Mouse (Mus musculus) embryonic stem cell, embryonic (primary cell): ENCODE measurements at regions not wholly inside any gene's neighbourhood (a gene's known extent, or its start where the extent isn't known, plus 50 kb on each side); places are given as distances from the start of the nearest gene placed in this dataset.

Experiments used
- CTCF ChIA-PET, 4 experiments: fragments of 300-600 bp in 2 of 4; fragments of 350-600 bp in 2 of 4; sonication (Branson Sonifier 250); formaldehyde crosslinking; loops; one replicate each; lab custom pipeline; 2022; ENCODE audit warnings: inconsistent platforms in 2 of 4; lab: Charles Lee
- POLR2A ChIA-PET, 4 experiments: fragments of 300-600 bp in 2 of 4; fragments of 350-600 bp in 2 of 4; sonication (Branson Sonifier 250); formaldehyde crosslinking; loops; one replicate each; lab custom pipeline; 2022; ENCODE audit warnings: antibody characterized with exemption in 4 of 4, inconsistent platforms in 1 of 4; lab: Charles Lee

DNA sequence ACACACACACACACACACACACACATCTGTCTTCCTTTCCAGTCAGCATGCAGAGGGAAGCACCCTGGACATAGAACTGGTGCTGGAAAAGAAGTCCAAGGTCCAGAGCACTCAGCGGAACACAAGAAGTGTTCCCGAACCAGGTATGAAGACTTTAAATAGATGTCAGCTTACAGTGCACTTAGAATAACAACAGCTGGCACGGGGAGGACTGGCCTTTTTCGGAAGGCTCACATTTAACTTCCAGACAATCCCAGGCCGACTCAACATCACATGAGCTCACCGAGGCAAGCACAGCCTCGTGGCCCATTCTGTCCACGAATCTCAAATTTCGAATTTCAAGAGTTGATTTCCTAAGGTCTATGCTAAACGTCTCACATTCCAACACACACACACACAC is 70.9 kb upstream of the Slc25a33 start:
- POLR2A ChIA-PET: interaction anchor here in 3 of 4 experiments (0.5 to 1.1 kb wide), 11 partner anchors 9 to 228 kb away, joined by 3 to 9 read pairs (median 3); partner anchors contain the start of gene Spsb1 (in 1 of the 3)
- CTCF ChIA-PET: interaction anchor here in 2 of 4 experiments (0.5 to 1.0 kb wide), 5 partner anchors 9 to 998 kb away, joined by 3 to 5 read pairs (median 4); no protein-coding TSS in a partner anchor

DNA sequence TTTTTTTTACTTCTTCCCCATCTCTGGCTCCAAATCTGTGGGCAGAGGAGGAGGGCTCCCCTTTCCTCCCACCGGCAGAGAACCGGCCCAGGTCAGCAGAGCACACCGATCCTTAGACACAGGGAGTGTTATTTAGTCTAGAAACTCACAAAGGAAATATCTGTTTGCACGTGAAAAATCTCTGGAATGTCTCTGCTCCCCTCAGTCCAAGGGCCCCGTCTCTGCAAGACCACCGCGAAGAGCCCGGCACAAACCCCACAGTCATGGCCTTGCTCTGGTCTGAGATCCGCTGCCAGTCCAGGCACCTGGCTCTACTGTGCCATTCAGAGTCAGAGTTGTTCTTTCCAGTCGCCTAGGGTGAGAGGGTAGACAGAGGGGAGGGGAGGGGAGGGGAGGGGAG is 69.7 kb upstream of the Slc25a33 start:
- POLR2A ChIA-PET: no interaction called here
- CTCF ChIA-PET: no interaction called here

DNA sequence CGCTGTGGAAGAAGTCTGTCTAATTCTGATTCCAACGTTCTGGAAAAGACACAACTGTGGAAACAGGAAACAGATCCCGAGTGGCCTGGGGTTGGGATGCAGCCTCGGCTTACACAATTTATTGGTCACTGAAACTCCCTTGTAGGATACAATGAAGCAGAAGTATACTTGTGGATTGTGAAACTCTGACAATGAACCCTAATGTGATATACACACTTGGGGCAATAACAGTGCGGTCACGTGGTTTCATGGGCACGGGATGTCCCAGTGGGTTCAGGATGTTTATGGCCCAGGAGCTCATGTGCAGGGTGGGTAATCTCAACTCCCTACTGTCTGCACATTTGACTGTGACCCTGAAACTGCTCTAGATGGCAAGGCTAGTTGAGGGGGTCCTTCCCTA is 68.8 kb upstream of the Slc25a33 start:
- ChIA-PET CTCF (interaction anchor here in 1 of 4 experiments (0.6 kb wide), 1 partner anchor 13 kb away, joined by 3 read pairs; no protein-coding TSS in a partner anchor), POLR2A (no interaction called here)

DNA sequence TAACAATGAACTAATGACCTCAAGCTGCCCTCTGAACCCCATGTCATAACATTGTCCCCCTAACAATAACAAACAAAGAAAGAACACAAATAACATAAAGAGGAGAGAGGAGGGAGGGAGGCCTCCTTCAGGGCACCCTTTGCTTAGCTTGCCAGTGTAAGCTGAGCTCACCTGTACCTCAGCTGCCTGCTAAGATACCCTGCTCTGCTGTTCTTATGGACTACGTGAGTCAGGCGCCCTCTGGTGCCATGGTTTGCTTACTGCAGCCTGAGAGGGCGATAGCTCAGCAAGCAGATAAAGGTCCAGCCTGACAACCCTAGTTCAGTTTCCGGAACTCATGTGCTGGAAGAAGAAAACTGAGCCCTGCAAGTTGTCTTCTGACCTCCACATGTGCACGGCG is 67.8 kb upstream of the Slc25a33 start:
- POLR2A ChIA-PET: interaction anchor here in 3 of 4 experiments (0.5 to 2.3 kb wide), 34 partner anchors 8 to 245 kb away, joined by 3 to 15 read pairs (median 4); partner anchors contain the start of genes Gpr157 (in 1 of the 3), Spsb1 (in 1 of the 3) and Tmem201 (in 1 of the 3)
- CTCF ChIA-PET: interaction anchor here (0.5 to 2.8 kb wide), 97 partner anchors 8 to 698 kb away, joined by 3 to 26 read pairs (median 4); partner anchors contain the start of genes Spsb1 (in 2 of the 4), Gpr157 (in 1 of the 4), H6pd (in 1 of the 4) and Tmem201 (in 1 of the 4)

DNA sequence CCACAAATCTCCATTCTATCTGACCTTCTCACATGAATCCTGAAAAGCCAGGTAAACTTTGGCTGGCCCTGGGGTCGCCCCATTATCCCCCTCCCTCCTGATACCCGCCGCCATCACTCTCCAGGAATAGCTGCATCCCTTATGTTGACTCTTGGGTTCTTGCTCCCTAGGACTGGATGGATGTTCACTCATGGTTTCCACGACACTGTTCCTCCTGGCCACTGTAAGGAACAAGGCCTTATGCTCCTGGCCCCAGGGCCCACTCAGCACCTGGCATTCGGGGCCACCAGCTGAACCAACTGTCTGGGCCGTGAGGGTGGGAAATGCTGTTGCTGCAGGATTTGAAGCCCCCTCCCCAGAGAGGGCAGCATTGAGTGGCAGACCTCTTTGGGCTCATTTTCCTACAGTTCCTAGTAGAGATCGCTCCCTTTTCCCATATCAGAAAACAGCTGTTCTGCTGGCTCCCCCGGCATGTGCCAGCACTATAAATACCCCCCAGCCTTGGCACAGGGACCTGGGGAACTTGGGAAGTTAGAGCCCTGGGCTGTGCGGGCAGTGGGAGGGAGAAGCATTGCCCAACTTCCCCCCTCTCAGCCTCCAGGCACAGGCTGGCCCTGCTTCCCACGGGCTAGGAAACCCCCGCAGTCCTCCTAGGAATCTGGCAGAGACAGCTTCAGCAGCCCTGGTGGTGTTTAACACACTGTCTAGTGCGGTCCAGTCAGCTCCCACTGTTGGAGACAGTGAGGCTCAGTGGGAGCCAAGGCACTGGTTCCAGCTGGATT is 66.6 kb upstream of the Slc25a33 start:
- CTCF ChIA-PET: interaction anchor here (0.5 to 2.8 kb wide), 33 partner anchors 10 to 697 kb away, joined by 3 to 33 read pairs (median 4); partner anchors contain the start of gene Spsb1 (in 1 of the 4)

DNA sequence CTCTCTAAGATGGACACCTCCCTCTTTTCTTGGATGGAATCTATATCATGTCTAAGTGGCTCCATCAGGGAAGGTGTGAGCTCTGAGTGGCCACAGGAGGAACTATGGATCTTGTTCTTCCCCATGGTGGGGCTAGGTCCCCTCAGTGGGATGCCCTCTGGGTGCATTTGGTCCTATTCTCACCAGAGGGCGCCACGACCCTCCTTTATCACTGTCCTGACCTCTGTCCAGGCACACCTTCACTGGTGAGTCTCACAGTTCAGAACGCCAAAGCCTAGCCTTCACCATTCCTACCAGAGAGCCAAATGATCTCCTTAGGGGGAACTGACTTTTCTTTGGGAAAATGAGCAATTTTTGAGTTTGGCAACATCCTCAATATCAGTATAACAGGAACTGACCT is 64.6 kb upstream of the Slc25a33 start:
- CTCF ChIA-PET: interaction anchor here in 2 of 4 experiments (0.5 to 1.6 kb wide), 4 partner anchors 23 to 260 kb away, joined by 3 to 5 read pairs (median 4); no protein-coding TSS in a partner anchor
- POLR2A ChIA-PET: no interaction called here

More for the DNA sequence above, 66.6 kb upstream of the Slc25a33 start:
- POLR2A ChIA-PET: interaction anchor here in 3 of 4 experiments (0.5 to 2.3 kb wide), 27 partner anchors 8 to 441 kb away, joined by 3 to 15 read pairs (median 4); partner anchors contain the start of genes Gpr157 (in 1 of the 3), H6pd (in 1 of the 3), Rere (in 1 of the 3) and Spsb1 (in 1 of the 3)

DNA sequence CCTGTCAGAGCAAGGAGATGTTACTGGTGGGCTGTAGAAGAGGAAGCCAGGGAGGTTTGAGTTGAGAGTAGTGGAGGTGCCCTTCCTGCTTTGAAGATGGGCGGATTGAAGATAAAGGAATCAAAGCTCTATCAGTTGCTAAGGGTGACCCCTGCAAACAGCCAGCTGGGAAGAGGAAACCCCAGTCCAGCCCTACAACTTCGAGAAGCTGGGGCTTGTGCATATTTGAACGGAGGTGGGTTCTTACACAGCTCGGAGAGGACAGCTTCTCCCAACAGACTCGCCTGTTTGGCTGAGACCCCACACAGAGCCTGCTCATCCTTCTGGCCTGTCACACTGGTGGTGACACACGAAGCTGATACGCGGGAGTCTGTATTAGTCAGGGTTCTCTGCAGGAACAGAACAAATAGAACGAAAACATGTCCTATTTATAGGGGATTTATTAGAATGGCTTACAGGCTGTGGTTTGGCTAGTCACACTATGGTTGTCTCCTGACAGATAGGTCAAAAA is 60.6 kb upstream of the Slc25a33 start:
- POLR2A ChIA-PET: interaction anchor here in 1 of 4 experiments (0.6 kb wide), 2 partner anchors 128 to 594 kb away, joined by 3 to 5 read pairs; no protein-coding TSS in a partner anchor
- CTCF ChIA-PET: interaction anchor here in 3 of 4 experiments (0.5 to 1.4 kb wide), 5 partner anchors 19 to 41 kb away, joined by 4 to 8 read pairs (median 4); no protein-coding TSS in a partner anchor

DNA sequence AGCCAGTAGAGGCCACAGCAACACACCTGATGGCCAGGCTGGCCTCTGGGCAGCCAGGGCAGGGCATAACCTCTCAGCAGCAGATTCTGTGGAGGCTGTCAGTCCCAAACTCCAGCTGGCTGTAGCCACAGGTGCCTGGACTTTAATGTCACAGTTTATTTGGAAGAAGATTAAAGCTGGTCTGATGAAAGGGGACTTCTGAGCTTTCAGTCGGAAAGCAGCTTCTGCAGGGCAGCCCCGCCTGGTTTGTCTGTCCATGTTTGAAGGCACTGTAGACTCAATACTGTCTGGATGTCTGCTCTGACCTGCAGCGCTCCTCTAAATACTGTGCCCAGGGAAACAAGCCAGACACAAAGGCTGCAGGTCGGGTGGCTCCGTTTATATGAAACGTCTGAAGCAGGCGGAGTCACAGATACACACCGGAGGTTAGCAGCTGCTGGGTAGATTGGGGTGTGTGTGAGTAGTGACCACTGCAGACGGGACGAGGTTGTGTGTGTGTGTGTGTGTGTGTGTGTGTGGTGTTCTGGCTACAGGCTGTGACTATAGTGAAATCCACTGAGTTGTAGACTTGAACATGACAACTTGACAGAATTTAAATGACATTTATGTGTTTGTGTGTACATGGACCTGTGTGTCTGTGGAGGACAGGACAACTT is 58.5 kb upstream of the Slc25a33 start:
- CTCF ChIA-PET: interaction anchor here in 3 of 4 experiments (0.6 to 1.9 kb wide), 4 partner anchors 9 to 267 kb away, joined by 3 to 5 read pairs (median 4); no protein-coding TSS in a partner anchor
- POLR2A ChIA-PET: interaction anchor here in 2 of 4 experiments (0.6 to 1.9 kb wide), 3 partner anchors 9 to 298 kb away, joined by 3 to 6 read pairs (median 4); no protein-coding TSS in a partner anchor

DNA sequence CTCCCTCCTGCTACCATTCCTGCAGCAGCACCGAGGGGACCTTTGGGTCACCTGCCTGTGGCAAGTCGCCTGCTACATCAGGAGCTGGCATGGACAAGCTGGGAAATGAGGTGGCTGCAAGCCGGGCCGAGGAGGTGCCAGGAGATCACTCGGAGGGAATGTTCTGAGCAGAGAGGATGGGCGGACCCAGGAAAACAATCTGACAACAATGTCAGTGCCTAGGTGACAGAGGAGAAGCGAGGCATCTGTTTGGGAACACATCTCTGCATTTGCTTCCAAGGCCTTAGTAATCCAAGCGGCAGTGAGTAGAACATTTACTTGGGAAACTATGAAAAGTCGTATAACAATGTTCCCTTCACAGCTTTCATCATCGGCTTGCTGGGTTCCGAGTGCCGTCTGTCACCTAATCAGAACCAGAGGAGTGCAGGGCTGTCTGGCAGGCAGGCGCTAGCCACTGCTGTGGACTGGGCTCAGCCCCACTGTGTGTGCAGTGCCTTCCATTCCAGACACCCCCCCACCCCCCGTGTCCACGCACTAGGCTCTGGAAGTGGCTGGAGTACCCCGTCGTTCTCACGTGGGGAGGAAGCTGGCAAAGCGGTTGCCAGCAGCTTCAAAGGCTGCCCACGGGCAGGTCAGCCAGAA is 56.6 kb upstream of the Slc25a33 start:
- ChIA-PET CTCF (interaction anchor here in 3 of 4 experiments (0.6 to 1.9 kb wide), 4 partner anchors 11 to 590 kb away, joined by 3 to 11 read pairs (median 4); no protein-coding TSS in a partner anchor), POLR2A (interaction anchor here in 1 of 4 experiments (0.6 kb wide), 1 partner anchor 203 kb away, joined by 3 read pairs; no protein-coding TSS in a partner anchor)

DNA sequence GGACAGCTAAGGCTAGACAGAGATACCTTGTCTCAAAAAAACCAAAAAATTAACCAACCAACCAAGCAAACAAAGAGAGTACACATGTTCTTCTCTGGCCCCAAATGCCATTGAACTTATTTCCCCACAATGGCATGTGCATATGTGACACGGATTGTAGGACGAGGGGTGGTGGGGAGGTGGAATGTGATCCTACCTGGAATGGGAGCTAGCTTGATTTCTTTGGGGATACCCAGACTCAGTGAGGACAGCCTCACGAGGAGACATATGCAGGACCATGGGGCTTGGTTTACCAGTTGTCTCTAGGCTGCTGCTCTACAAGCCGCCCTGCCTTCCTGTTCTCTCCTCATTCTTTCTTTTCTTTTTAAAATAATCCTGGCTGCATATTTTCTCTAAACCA is 55.9 kb upstream of the Slc25a33 start:
- POLR2A ChIA-PET: no interaction called here
- CTCF ChIA-PET: interaction anchor here in 1 of 4 experiments (1.6 kb wide), 1 partner anchor 23 kb away, joined by 4 read pairs; no protein-coding TSS in a partner anchor

DNA sequence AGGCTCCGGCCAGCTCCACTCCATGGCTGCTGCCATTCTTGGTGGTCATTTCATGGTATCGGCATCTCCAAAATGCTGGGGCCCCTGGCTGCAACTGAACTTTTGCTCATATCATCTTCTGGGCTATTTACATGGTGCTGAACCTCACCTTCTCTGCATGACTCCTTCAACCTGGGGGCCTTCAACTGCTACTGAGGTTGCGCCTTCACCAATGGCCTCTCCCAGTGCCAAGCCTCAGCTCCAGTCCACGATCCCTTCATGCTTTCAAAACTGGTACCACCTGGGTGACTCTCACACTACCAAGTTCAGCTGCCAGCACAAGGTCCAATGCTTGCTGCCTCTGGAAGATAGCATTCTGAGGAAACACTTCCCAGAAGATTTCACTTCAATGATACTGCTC is 53.7 kb upstream of the Slc25a33 start:
- POLR2A ChIA-PET: interaction anchor here in 1 of 4 experiments (1.1 kb wide), 2 partner anchors 27 to 75 kb away, joined by 3 read pairs; no protein-coding TSS in a partner anchor

More for the DNA sequence above, 53.7 kb upstream of the Slc25a33 start:
- CTCF ChIA-PET: interaction anchor here in 1 of 4 experiments (0.7 to 1.8 kb wide), 2 partner anchors 21 to 340 kb away, joined by 4 to 6 read pairs; no protein-coding TSS in a partner anchor
